Mouse (Mus musculus) gastrocnemius, postnatal 14 days (tissue): Measurements from ENCODE around the gene Hsd17b12. TPM values are rescaled to one million over a fixed set of nuclear protein-coding genes. Genes with fewer than 3 reads are reported as not detected.

Experiments
- DNase-seq: peaks from one replicate; pipeline ENCODE4 v3.0.0; 2021; ENCODE audit warnings: mixed read lengths
- intact Hi-C: fragments of 180-260 bp; cut with DNase I; formaldehyde crosslinking; loops from one replicate; pipeline ENCODE4 v1.15.1; 2025; ENCODE audit warnings: low total_unique reads
- microRNA-seq, 2 experiments: library from miRNA; unstranded; fragments of <30 nt; microRNA quantifications; one replicate each; pipeline ENCODE4 v1.2.0; 2021
- total RNA-seq, 2 experiments: library from RNA; stranded (reverse); gene quantifications; 2 replicates each; pipeline ENCODE4 v1.2.3; 2021

Hsd17b12 gene
- total RNA-seq, 2 experiments from 2014 or later, result 8.7 to 13.1 TPM

DNA sequence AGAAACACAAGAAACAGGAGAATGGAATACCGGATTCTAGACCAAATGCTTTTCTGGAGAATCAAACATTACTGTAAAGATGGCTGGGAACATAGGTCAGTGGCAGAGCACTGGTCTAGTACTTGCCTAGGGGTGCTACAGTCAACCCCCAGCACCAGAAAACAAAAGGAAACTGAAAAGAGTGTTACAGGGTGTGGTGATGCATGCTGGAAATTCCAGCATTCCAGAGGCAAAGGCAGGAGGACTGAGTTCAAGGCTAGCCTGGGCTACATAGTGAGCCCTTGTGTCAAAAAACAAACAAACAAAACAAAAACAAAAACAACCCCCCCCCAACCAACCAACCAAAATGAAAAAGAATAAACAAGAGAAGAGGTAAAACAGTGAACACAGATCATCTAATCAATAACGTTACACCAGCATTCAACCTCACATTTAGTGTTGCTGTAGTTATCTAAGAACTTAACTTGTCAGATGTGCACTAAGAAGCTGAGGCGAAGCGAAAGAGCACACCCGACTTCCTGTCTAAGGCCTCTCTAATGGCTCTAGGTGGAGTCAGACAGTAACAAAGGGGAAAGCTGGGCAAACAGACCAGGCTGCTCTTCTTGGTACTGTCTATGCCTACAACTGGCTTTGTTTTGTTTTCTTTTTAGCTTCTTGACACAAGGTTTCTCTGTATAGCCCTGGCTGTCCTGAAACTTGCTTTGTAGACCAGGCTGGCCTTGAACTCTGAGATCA lies 117.2 kb downstream of the Hsd17b12 start:
- no peak for DNase-seq
- intact Hi-C loops, result no loop called here

DNA sequence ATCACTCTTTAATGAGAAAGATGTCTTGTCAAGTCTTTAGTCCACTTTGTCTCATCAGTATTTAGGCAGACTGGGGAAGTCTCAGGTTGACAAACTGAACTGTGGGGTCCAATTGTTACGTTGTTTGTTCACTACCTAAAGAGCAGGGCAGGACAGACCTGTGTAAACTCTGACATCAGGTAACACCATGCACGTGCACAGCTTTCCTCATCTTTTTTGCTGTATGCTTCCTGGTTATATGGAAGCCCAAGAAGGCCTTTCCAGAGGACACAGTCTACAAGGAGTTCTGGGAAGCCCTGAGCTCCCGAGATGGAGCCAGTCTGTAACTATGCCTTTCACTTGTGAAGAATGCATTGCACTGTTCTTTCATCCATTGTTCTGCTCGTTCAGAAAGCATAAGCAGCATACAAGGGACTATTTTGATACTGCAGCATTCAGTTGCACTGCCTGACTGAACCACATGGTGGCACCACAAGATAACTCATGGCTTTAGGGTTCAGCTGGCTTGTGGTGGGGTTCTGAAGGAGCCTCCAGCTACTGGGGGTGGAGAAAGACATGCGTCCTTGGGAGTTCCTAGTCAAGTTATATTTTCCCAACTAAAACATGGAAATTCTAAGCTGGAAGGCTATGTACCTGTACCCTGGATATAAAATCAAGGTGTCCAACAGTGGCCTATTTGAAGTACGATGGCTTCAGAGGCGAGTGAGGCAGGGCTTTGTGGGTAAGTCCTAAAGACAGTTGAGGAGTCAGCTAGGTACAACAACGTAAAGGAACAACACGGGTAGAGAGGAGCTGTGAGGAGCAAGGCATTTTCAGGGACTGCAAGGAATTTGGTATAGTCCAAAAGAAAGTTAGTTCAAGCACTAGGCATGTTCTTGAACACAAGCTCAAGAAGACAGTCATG lies 122.1 kb downstream of the Hsd17b12 start:
- DNase-seq, result peak; percentile 56
- intact Hi-C loops, result loop anchor here (5.0 to 10.0 kb wide), 2 partner anchors 212 to 249 kb away; no protein-coding TSS in a partner anchor

DNA sequence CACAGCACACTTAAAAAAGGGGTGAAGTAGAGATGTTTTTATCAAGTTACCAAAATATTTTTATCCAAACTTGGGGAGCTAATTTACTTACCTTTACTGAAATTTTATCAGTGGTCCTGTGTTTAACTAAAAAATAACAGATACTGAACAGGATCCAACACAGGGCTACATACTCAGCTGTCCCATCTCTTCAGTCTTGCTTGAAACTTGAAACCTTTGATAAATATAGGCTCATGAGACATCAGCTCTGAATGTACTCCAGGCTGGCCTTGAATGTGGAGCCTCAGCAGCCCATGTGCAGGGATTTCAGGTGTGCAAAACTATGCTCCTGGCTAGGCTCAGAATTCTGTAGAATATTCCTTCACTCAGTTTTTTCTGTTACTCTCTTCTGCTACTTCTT lies 127.2 kb downstream of the Hsd17b12 start:
- intact Hi-C loops, result loop anchor here (10.0 kb wide), 1 partner anchor 254 kb away; no protein-coding TSS in a partner anchor
- DNase-seq, result no peak

DNA sequence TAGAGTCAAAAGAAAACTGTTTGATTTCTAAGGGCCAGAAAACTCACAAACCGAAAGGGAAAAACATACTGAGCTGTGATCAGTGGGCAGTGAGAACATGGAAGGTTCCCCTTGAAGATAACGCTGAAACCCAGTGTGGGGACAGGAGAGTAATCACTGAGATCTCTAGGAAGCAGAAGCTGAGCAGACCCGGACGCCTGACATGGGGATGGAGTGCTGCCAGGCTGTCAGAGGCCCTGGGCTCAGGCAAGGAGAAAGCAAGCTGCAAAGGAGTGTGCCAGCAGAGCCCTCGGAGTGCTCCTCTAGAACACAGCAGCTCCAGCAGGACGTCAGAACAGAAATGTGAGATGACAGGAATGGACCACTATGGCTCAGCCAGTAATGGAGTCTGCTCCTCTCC lies 133.1 kb downstream of the Hsd17b12 start:
- intact Hi-C loops, result no loop called here
- no peak for DNase-seq

DNA sequence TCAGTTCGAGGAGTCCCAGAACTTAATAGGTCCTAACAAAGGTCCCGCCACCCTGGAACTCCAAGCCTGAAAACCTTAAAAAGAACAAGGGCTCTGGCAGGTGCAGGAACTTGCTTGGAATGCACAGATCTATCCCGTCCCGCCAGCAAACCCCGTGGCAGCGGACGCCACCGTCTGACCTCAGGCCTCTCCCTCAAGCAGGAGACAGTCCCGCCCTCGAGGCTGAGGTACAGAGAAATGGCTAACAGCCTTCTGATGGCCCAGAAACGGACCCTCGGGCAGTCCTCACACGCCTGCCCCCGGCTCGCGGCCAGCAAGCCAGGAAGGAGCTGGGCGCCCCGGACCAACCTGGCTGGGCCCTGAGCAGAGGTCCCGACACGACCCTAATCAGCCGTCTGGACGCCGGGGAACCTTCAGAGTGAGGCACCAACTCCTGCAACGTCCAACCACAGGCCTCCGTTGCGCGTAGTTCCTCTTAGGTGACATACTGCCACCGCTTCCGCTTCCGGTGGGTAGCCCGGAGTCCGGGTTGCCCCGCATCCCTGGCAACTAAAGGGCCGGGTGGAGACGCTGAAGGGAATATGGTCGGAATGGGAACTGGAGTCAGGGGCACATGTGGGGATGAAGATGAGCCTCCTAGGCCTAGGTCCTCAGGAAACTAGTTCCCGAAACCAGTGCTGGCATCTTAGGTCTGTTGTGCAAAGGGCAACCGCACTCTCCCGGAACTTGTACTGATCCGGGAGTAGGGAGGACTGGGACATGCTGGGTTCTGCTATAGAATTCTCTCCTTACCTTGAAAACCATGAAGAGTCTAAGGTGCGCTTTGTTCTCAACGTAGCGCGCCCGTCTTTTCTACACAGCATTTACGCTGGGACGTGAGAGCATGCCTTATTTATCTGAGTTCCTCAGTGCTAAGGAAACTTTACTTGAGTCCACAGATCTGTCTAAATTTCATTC lies 147.2 kb downstream of the Hsd17b12 start, which contains the start of gene Alkbh3:
Gene Alkbh3 (minus strand): TSS at position 473 of the 957 bp plus-strand sequence.
- intact Hi-C loops, result no loop called here
- DNase-seq, result peak; percentile 91

DNA sequence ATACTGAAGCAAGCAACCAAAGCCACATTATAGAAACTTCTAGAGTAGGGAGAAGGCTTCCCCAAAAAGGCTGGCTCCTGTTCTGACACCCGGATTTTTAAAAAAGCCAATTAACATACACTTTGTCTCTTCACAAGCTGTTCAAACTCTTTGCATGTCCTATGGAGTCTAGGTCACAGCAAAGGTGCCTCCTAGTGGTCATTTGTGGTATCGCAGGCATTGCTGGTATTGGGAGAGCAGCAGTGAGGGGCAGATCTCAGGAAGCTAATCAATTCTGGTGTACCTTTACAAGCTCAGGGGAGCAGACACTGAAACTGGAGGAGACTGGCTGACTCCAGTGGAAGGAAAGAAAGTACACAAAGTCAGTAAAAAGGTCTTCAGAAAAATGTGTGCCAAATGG lies 155.4 kb downstream of the Hsd17b12 start:
- intact Hi-C loops, result loop anchor here (2.0 kb wide), 1 partner anchor 134 kb away; the partner anchor contains the start of gene Accsl
- peak; percentile 76 for DNase-seq

DNA sequence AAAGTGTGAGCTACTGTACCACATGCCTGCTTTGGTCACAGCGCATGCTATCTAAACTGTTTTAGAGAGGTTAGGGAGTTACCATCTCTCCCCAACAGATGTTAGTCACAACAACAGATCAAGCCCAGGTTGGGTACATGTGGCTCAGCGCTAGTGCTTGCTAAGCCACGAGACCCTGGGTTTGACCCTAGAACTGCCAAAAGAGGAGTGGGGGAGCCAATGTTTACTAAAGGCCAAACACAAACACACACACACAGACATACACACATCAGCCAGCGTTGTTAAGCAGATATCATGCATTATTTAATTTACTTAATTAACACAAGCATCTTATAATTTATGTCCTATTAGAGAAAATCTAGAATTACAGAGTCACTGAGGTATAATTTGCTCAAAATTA lies 155.8 kb downstream of the Hsd17b12 start:
- DNase-seq, result no peak
- intact Hi-C loops, result loop anchor here (2.0 kb wide), 1 partner anchor 133 kb away; the partner anchor contains the start of gene Accsl

DNA sequence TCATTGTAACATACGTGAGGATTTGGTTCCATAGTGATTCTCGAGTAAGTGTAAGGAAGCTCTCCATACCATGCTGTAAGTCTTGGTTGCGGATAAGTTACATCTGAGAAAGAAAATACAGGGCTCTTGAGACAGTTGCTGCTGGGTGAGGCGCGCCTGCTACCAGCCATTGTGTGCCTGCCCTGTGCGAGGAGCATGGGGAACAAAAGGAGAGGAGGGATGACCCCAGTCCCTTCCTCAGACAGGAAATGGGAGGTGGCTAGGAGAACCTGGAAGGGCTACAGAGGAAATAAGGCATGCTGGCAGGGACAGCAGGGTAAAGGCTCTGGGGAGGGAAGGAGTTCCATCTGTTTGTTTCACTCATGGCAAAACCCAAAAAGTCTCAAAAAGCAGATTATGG lies 156.4 kb downstream of the Hsd17b12 start:
- intact Hi-C loops, result no loop called here
- DNase-seq, result no peak

DNA sequence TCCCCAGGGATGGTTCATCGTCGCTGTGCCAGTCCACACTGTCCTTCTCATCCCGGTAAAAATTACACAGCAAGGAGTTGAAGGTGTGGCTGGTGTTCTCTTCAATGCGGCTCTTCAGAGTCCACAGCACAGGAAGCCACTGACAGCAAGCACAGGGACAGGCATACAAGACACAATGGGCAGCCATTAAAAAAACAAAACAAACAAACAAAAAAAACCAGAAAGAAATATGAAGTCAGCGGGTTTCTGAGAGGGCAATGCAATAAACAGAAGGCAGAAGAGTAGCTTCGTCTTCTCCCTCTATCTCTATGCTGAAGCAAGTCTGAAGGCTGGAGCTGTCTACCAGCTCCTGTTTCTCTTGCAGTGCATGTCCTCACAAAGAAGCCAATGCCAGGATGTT lies 161.5 kb downstream of the Hsd17b12 start, which contains the start of gene Gm27027:
Gene Gm27027 (minus strand): TSS at position 101 of the 400 bp plus-strand sequence.
- intact Hi-C loops, result no loop called here
- DNase-seq, result no peak

DNA sequence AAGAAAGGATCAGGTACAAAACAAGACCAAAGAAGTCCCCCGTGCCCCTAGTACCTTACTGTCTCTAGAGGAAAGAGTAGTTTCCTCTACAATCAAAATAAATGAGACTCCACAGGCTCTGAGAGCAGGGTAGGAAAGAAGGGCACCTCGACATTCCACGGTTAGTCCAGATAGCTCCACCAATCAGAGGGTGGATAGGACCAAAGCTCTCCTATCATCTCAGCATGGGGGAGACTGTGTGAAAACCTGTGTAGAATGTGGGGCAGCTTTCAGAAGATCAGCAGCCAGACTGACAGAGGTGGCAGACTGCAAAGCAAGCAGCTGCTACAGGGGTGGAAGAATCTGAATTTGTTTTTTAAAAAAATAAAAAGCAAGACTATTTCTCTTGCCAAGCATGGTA lies 165.0 kb downstream of the Hsd17b12 start:
- DNase-seq, result no peak
- intact Hi-C loops, result no loop called here

DNA sequence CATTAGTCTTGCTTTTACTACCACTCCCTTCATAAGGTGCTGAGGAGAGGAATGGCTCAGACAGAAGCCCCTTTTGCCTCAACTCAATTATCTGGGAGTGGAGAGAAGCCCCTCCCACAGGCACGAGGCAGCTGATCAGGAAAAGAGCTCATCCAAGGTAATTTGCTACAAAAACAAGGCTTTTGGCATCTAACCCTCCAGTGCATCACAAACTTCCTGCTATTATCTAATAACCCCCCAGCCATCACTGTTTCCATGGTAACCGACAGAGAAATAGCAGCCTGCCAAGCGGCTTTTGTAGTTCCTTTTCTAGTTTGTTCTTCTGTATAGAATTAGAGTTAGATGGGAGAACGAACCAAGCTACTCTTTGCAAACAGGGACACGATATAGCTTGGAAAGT lies 165.5 kb downstream of the Hsd17b12 start:
- no peak for DNase-seq
- intact Hi-C loops, result no loop called here

DNA sequence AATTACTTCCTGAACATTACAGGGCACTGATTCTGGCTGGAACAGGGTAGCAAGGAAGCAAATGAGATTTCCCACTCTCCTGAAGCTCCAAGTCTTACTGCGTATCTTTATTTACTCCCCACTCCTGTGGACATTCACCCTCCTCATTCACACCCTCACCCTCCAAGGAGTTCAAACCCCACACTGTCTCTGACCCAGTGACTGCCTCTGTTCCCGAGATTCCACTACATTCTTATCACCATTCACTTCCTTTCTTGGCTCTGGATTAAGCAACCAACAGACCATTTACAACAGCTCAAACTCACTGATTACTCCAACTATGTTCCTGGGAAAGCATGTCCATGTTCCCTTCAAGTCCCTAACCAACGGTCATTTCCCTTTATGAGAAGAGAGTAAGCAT lies 166.4 kb downstream of the Hsd17b12 start:
- intact Hi-C loops, result no loop called here
- DNase-seq, result no peak

DNA sequence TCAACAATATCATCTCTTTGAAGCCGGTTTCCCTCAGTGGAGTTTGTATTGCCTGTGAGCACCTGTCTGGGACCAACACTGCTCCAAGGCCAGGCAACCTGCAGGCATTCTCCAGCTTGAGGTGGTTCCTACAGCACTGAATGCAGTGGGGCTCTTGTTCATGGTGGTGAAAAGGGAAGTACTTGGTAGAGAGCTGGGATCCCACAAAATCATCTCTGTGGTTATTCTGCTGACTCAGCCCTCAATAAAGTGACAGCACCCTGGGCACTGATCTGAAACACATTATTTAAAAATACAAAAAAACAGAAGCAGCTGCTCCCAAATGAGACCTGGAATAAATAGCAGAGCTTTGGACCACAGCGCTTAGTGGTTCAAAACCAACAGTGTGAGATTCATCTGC lies 169.3 kb downstream of the Hsd17b12 start:
- no peak for DNase-seq
- intact Hi-C loops, result no loop called here

Small RNA genes lying within 50 kb of the gene (microRNA-seq; reads per million reads assigned to microRNA genes)
- 0 reads per million in 2 experiments for gene Gm23630

Other genes starting within 250 kb of the Hsd17b12 start
- gene Gm13889, start 200.8 kb downstream of the Hsd17b12 start, total RNA-seq, result 10 to 100 TPM in 1 of 2 experiments, 1 to 10 TPM in 1; 9.5 to 15.6 TPM
- gene Gm27027, start 161.6 kb downstream of the Hsd17b12 start, total RNA-seq, result under 1 TPM in 1 of 2 experiments, not detected in 1; 0.86 TPM
- 10 to 100 TPM; 48.9 to 54.0 TPM for gene Alkbh3, start 147.2 kb downstream of the Hsd17b12 start, total RNA-seq
- 10 to 100 TPM; 13.7 to 15.3 TPM for gene Ttc17, start 248.7 kb upstream of the Hsd17b12 start, total RNA-seq